Mouse (Mus musculus): ENCODE data around the gene Tmprss7. TPM values are rescaled to one million over a fixed set of nuclear protein-coding genes. Genes with fewer than 3 reads are reported as not detected.

The Tmprss7 gene
- under 1 TPM in 5 of 26 experiments, not detected in 21; 0.27 to 0.37 (median 0.33) TPM for total RNA-seq (2018; cell fraction: chromatin; rRNA removed)
- total RNA-seq (2018; cell fraction: cytosol; rRNA removed) = not detected
- under 1 TPM in 1 of 26 experiments, not detected in 25; 0.43 TPM for total RNA-seq (2018; cell fraction: nucleus; rRNA removed)
- not detected in 3 replicates for polyA plus RNA-seq (2018)

GRCm38 (mm10) chr16:45693558-45693957, at the start of gene Tmprss7:
TSS of gene Tmprss7 (minus strand) at chr16:45693658.
- Histone ChIP-seq H3K27ac (no peak within 1 kb of the TSS), H3K4me3 (ENCODE audit: inconsistent target) (no peak within 1 kb of the TSS), H3K36me3 (ENCODE audit: inconsistent target) (no peaks in the 10 kb centered on the region), H3K79me2 (ENCODE audit: inconsistent target) (no peaks in the 10 kb centered on the region)
- 36% methylated on average over 9 of the region's 10 CpGs for WGBS (ENCODE audit: missing documents)

GRCm38 (mm10) chr16:45742615-45743476, 49.4 kb upstream of the Tmprss7 start, which contains the start of gene Abhd10:
TSS of gene Abhd10 (minus strand) at chr16:45742955.
- Histone ChIP-seq H3K36me3 (ENCODE audit: inconsistent target) (no peaks in the 10 kb centered on the region), H3K79me2 (ENCODE audit: inconsistent target) (peaks cover 47% of the 10 kb centered on the region), H3K27ac (peak within 1 kb of the TSS; percentile 70), H3K4me3 (ENCODE audit: inconsistent target) (peak within 1 kb of the TSS; percentile 66)
- 2% methylated on average over 39 of the region's 51 CpGs for WGBS (ENCODE audit: missing documents)

GRCm38 (mm10) chr16:45737880-45738279, 44.4 kb upstream of the Tmprss7 start:
- H3K36me3 ChIP-seq (ENCODE audit: inconsistent target) = peaks cover 22% of the 10 kb centered on the region
- 74% methylated on average over 8 of the region's 8 CpGs for WGBS (ENCODE audit: missing documents)
- peak overlapping the region; percentile 47 for H3K27ac ChIP-seq
- H3K79me2 ChIP-seq (ENCODE audit: inconsistent target) = peaks cover 54% of the 10 kb centered on the region
- H3K4me3 ChIP-seq (ENCODE audit: inconsistent target) = no peak overlapping the region

- H3K27ac ChIP-seq = peak overlapping the region; percentile 47
- H3K36me3 ChIP-seq (ENCODE audit: inconsistent target) = peaks cover 27% of the 10 kb centered on the region
- WGBS (ENCODE audit: missing documents) = 29% methylated on average over 3 of the region's 3 CpGs
- H3K79me2 ChIP-seq (ENCODE audit: inconsistent target) = peaks cover 46% of the 10 kb centered on the region
- no peak overlapping the region for H3K4me3 ChIP-seq (ENCODE audit: inconsistent target)
Measured at GRCm38 (mm10) chr16:45736724-45737123, 43.3 kb upstream of the Tmprss7 start.

GRCm38 (mm10) chr16:45729163-45729562, 35.7 kb upstream of the Tmprss7 start:
- Histone ChIP-seq H3K4me3 (ENCODE audit: inconsistent target) (no peak overlapping the region), H3K27ac (no peak overlapping the region), H3K36me3 (ENCODE audit: inconsistent target) (peaks cover 31% of the 10 kb centered on the region), H3K79me2 (ENCODE audit: inconsistent target) (no peaks in the 10 kb centered on the region)
- WGBS (ENCODE audit: missing documents) = 93% methylated on average over 5 of the region's 5 CpGs

GRCm38 (mm10) chr16:45724742-45725102, 31.3 kb upstream of the Tmprss7 start:
- H3K27ac ChIP-seq = no peak overlapping the region
- H3K36me3 ChIP-seq (ENCODE audit: inconsistent target) = 0 out of 2 replicates have a peak, but pooled peaks cover 2% of the 10 kb centered on the region
- H3K4me3 ChIP-seq (ENCODE audit: inconsistent target) = no peak overlapping the region
- WGBS (ENCODE audit: missing documents) = 40% methylated on average over 10 of the region's 10 CpGs
- H3K79me2 ChIP-seq (ENCODE audit: inconsistent target) = no peaks in the 10 kb centered on the region

GRCm38 (mm10) chr16:45724061-45724741, 30.7 kb upstream of the Tmprss7 start, which contains the start of gene Tagln3:
TSS of gene Tagln3 (minus strand) at chr16:45724608.
- Histone ChIP-seq H3K79me2 (ENCODE audit: inconsistent target) (no peaks in the 10 kb centered on the region), H3K4me3 (ENCODE audit: inconsistent target) (no peak within 1 kb of the TSS), H3K27ac (no peak within 1 kb of the TSS), H3K36me3 (ENCODE audit: inconsistent target) (no peaks in the 10 kb centered on the region)
- WGBS (ENCODE audit: missing documents) = 19% methylated on average over 30 of the region's 30 CpGs

GRCm38 (mm10) chr16:45723172-45723901, 29.9 kb upstream of the Tmprss7 start:
- no peak overlapping the region for H3K4me3 ChIP-seq (ENCODE audit: inconsistent target)
- no peak overlapping the region for H3K27ac ChIP-seq
- H3K79me2 ChIP-seq (ENCODE audit: inconsistent target) = no peaks in the 10 kb centered on the region
- WGBS (ENCODE audit: missing documents) = 87% methylated on average over 6 of the region's 6 CpGs
- H3K36me3 ChIP-seq (ENCODE audit: inconsistent target) = no peaks in the 10 kb centered on the region

- Histone ChIP-seq H3K79me2 (ENCODE audit: inconsistent target) (no peaks in the 10 kb centered on the region), H3K27ac (no peak overlapping the region), H3K36me3 (ENCODE audit: inconsistent target) (no peaks in the 10 kb centered on the region), H3K4me3 (ENCODE audit: inconsistent target) (no peak overlapping the region)
- WGBS (ENCODE audit: missing documents) = 92% methylated on average over 3 of the region's 3 CpGs
Measured at GRCm38 (mm10) chr16:45722460-45722951, 29.0 kb upstream of the Tmprss7 start.

GRCm38 (mm10) chr16:45720022-45720630, 26.7 kb upstream of the Tmprss7 start:
- Histone ChIP-seq H3K4me3 (ENCODE audit: inconsistent target) (no peak overlapping the region), H3K27ac (no peak overlapping the region), H3K79me2 (ENCODE audit: inconsistent target) (no peaks in the 10 kb centered on the region), H3K36me3 (ENCODE audit: inconsistent target) (no peaks in the 10 kb centered on the region)
- 95% methylated on average over 10 of the region's 10 CpGs for WGBS (ENCODE audit: missing documents)

GRCm38 (mm10) chr16:45718296-45718695, 24.8 kb upstream of the Tmprss7 start:
- H3K4me3 ChIP-seq (ENCODE audit: inconsistent target) = no peak overlapping the region
- no peaks in the 10 kb centered on the region for H3K79me2 ChIP-seq (ENCODE audit: inconsistent target)
- 99% methylated on average over 4 of the region's 4 CpGs for WGBS (ENCODE audit: missing documents)
- no peaks in the 10 kb centered on the region for H3K36me3 ChIP-seq (ENCODE audit: inconsistent target)
- H3K27ac ChIP-seq = no peak overlapping the region

- Histone ChIP-seq H3K79me2 (ENCODE audit: inconsistent target) (no peaks in the 10 kb centered on the region), H3K27ac (no peak overlapping the region), H3K36me3 (ENCODE audit: inconsistent target) (no peaks in the 10 kb centered on the region), H3K4me3 (ENCODE audit: inconsistent target) (no peak overlapping the region)
- WGBS (ENCODE audit: missing documents) = 79% methylated on average over 5 of the region's 5 CpGs
Measured at GRCm38 (mm10) chr16:45714489-45715150, 21.2 kb upstream of the Tmprss7 start.

GRCm38 (mm10) chr16:45713878-45714277, 20.4 kb upstream of the Tmprss7 start:
- H3K27ac ChIP-seq = no peak overlapping the region
- 92% methylated on average over 1 of the region's 1 CpGs for WGBS (ENCODE audit: missing documents)
- H3K79me2 ChIP-seq (ENCODE audit: inconsistent target) = no peaks in the 10 kb centered on the region
- no peaks in the 10 kb centered on the region for H3K36me3 ChIP-seq (ENCODE audit: inconsistent target)
- H3K4me3 ChIP-seq (ENCODE audit: inconsistent target) = no peak overlapping the region

Measured in macrophage (primary cell).